Mouse (Mus musculus): ENCODE results near the gene Tcp11l2.

The Tcp11l2 gene

GRCm38 (mm10) chr10:84654731-84655130 lies 78.3 kb downstream of the Tcp11l2 start:
- DNase-seq (ENCODE audit: low spot score in 2 of 2): no peak

DNA sequence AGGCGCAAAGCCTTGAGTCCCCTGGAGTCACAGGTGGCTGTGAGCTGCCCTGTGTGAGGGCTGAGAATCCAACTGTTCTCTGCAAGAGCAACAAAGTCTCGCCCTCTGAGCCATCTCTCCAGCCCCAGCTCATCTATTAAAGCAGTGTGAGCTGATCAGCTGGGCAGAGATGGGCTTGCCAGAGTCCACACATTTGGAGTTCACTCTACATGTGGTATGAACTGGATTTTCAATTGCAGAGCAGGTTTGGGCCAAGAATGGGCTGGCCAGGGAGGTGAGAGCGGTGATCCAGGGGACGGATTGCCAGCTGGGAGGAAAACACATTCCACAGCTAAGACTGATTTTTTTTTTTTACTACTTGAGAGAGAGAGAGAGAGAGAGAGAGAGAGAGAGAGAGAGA lies 80.2 kb downstream of the Tcp11l2 start:
- DNase-seq (ENCODE audit: low spot score in 2 of 2): peak; percentile 70 to 76

DNA sequence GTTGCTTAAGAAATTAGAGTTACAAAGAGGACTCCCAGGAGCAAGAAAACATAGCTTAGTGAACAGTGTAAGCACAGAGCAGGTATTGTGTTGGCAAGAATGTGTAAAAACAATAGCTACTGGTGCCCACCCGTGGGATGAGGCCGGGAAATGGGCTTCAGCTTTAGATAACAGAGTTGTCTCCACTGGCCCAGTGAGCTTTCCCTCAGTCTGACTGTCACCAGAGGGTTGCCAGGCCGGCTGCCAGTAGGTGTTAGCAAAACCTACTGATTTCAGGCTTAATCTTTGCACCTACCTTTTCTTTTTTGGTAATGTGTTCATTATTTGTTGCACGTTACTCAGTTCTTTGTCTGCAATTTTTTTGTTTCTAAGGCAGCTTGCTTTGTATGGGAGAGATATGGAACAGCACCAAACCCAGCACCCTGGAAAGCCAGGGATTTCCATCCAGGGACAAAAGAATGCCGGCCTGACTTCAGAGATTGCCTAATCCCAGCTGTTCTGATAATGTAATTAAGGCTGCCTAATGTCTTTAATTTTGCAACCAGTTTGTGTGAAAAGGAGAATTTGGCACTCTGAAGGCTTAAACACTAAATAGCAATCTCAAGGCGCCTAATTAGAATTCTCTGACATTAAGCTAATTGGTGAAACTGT lies 81.1 kb downstream of the Tcp11l2 start:
- peak; percentile 43 to 49 for DNase-seq (ENCODE audit: low spot score in 2 of 2)

DNA sequence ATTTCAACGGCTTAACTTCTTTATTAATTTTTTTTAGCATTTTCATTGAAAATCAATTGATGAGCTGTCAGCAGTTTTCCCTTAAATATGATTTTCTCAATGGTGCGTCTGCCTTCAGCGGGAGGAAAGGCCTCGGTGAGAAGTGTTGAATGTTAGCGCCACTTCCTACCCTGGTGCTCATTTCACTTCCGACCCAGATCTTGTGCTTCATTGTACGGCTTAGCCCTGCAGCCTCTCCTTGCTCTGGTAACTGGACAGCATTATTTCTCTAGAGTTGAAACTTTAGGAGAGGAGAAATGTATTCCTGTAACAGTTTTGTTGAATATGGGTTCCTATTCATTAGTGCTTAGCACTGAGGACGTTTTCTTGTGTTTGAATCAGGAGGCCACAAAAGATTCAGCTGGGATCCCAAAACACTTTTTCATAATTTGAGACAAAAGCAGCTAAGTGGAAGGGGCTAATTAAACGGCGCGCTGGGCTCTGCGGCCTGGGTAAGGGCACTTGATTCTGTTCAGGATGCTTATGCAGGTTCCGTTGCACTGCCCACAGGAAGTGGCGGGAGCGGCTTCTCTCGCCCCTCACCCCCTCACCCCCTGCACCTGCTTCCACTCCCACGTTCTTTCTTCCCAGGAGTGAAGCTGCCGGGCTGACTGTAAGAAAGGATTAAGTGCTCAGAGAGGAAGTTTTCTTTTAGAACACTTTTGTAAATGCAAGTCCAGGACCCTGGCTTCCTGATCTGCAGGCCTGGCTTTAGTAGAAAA lies 81.8 kb downstream of the Tcp11l2 start:
- no peak for DNase-seq (ENCODE audit: low spot score in 2 of 2)

- no peak for DNase-seq (ENCODE audit: low spot score in 2 of 2)
These were observed 82.9 kb downstream of the Tcp11l2 start for GRCm38 (mm10) chr10:84659281-84659680.

DNA sequence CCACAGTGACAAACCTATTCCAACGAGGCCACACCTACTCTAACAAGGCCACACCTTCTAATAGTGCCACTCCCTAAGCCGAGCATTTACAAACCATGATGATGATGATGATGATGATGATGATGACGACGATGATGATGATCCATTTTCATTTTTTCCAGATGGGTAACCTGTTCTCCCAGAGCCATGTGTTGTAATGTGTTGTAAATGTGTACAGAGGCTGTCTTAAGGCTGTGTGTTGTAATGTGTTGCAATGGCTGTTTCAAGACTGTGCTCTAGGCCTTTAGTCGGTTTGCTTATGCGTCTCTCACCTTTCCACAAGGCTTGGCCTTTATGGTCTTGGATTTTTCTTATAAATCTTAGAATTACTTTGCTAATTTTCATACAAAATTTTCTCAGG lies 85.7 kb downstream of the Tcp11l2 start:
- no peak for DNase-seq (ENCODE audit: low spot score in 2 of 2)
